Mouse (Mus musculus) CH12F3 (cell line): ENCODE measurements around the gene Trim67.

ENCODE experiments used
- in situ Hi-C: fragments of 300-500 bp; cut with MboI; formaldehyde crosslinking; loops from 2 replicates; pipeline ENCODE4 v1.14.3; 2020; ENCODE audit warnings: low sequenced_read_pairs

Trim67 gene

DNA sequence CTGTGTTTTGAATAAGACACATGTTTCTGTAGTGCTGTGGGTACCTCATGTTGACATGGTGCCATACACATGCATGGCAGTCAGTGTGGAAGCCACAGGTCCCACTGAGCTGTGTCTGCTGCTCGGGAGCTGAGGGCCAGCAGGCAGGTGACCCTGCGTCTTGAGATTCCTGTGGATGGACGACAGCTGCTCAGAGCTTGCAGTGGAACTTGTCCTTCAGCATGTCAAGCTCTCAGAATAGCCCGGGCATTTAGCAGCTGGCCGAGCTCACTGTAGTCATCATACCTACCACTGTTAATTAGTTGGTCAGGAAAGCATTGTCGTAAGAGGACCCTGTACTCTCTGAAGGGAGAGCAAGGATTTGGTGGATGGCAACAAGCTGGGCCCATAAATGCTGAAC is 76.8 kb downstream of the Trim67 start:
- in situ Hi-C loops = no loop called here

DNA sequence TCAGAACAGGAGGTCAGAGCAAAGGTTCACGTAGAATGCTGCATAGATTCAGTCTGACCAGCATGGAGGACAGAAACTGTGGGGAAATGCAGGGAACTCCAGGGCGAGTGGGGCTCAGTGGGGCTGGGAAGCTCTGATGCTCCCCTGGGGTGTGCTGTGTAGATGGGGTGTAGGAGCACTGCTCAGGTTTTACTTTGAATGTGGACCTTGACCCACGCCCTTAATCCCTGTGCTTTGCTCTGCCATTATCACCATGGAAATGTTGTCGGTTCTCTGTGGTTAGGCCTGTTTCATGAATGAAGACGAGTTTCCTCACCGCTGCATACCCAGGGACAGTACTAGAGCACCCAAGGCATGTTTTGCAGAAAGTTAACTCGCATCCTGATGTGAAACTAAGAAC is 78.6 kb downstream of the Trim67 start:
- in situ Hi-C loops = no loop called here

DNA sequence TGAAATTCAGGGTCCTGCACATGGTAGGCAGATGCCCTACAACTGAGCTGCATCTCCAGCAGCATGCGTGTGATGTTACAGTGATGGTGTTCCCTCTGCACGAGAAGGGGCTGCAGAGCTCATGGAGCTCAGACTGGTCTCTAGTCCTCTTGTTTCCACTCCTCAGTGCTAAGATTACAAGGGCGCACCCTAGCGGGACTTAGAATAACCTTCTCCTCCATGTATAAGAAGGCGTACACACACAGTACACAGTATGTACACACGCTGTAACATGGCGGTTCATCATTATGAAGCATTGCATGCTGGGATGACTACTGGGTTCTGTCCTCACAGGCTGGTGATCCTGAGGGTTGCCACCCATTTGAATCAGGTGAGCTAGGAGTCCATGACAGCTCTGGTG is 79.2 kb downstream of the Trim67 start:
- in situ Hi-C loops = no loop called here

DNA sequence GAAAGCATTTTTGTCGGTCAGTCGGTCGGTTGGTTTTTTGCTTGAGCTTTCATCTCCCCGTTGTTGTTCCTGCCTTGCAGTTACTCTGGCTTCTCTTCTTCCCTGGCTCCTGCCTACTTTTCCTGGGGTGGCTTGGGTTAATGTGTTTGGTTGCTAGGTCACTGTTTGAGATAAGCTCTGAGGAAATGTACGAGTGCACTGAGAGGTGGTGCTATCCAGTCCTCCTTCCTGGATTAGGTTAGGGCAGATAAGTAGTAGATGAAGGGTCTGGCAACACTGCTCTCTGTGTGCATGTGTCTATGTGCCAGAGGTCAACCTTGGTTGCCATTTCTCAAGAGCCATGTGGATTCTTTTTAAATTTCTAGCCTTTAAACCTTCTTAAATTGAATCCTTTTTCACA is 79.8 kb downstream of the Trim67 start:
- in situ Hi-C loops = no loop called here

DNA sequence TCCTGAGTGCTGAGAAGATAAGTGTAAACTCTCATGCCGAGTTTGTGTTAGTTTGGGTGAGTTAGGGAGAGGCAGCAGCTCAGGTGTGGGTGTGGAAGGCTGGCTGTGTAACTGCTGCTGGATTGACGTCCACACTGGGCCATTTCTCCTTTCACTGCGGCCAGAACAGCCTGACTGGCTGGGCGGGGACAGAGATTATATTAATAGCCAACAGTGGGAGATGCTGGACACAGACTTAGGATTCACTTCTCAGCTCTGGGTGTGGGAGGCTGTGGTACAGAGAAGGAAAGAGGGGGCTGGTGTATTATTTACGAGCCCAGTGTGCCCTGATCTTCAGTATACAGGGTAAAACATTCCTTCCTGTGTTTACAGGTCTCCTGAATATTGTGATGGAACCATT is 85.2 kb downstream of the Trim67 start:
- in situ Hi-C loops = no loop called here

DNA sequence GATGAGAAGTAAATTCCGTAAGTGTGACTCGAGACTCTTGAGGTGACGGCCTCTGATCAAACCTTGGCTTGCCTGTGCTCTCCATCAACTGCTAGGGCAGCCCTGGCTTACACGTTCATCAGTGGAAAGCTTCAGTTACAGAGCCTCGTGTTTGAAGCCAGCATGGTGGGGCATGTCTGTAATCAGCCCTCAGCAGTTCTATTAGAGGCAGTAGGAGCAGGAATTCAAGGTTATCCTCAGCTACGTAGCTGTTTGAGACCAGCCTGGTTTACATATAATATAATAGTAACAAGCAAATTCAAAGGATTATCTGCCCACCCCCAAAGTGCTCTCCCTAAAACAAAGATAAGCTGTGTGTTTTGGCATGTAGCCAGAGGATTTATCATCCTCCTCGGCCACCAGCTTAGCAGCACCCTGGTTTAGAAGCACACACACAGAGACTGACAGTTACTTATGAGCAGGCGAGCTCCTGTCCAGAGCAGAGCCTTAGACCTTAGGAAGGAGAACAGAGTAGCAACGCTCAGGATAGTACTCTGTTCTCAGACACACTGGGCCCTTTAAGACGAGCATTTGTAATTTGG is 86.1 kb downstream of the Trim67 start:
- in situ Hi-C loops = no loop called here
